Mouse (Mus musculus): ENCODE measurements around the gene Kif21a. TPM values are rescaled to one million over a fixed set of nuclear protein-coding genes. Genes with fewer than 3 reads are reported as not detected.
A peak's percentile ranks its signal among the peaks of the same experiment; 100 is the strongest.

The Kif21a gene
- 63.4 and 72.2 TPM in 2 replicates for polyA plus RNA-seq (2014; fragmentation: Nextera tagmentation; extraction: Ambion mirVana)

- H3K4me2 ChIP-seq (ENCODE audit: low read length): peak within 1 kb of the TSS; percentile 70
- under 1% methylated on average over 88 of the region's 89 CpGs for WGBS
- H3K4me1 ChIP-seq (ENCODE audit: control insufficient read depth, insufficient read depth, low read length): peaks cover 32% of the 10 kb centered on the region
- DNase-seq: peak; percentile 92
- H3K9ac ChIP-seq (replicated peaks; ENCODE audit: low read length): peak within 1 kb of the TSS; percentile 98
- ATAC-seq (ENCODE audit: low FRiP score, low TSS enrichment): peak; percentile 92
- no peaks in the 10 kb centered on the region for H3K27me3 ChIP-seq (ENCODE audit: control insufficient read depth, insufficient read depth, low read length)
- H3K27ac ChIP-seq (replicated peaks; ENCODE audit: low read depth, low read length): peak within 1 kb of the TSS; percentile 100
- H3K4me3 ChIP-seq (replicated peaks; ENCODE audit: low read depth, low read length): peak within 1 kb of the TSS; percentile 95
- no peaks in the 10 kb centered on the region for H3K9me3 ChIP-seq (ENCODE audit: control insufficient read depth, low read length)
- no peaks in the 10 kb centered on the region for H3K36me3 ChIP-seq (ENCODE audit: control insufficient read depth, insufficient read depth, low read length)
Observed at GRCm38 (mm10) chr15:91049496-91050441, at the start of gene Kif21a. Gene Kif21a, minus strand, starts transcription at chr15:91049948.

DNA sequence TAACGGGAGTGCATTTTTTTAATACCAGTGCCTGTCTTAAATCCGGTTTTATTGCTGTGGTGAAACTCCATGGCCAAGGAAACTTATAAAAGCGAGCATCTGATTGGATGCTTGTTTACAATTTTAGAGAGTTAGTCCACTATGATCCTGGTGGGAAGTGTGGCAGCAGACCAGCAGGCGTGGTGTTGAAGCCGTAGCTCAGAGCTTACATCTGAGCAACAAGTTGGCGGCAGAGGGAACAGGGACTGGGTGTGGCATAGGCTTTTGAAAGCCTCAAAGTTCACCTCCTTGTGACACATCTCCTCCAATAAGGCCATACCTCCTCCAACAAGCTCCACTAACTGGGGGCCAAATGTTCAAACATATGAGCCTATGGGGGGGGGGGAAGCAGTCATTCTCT lies 46.9 kb upstream of the Kif21a start:
- H3K9me3 ChIP-seq (ENCODE audit: control insufficient read depth, low read length): no peaks in the 10 kb centered on the region

DNA sequence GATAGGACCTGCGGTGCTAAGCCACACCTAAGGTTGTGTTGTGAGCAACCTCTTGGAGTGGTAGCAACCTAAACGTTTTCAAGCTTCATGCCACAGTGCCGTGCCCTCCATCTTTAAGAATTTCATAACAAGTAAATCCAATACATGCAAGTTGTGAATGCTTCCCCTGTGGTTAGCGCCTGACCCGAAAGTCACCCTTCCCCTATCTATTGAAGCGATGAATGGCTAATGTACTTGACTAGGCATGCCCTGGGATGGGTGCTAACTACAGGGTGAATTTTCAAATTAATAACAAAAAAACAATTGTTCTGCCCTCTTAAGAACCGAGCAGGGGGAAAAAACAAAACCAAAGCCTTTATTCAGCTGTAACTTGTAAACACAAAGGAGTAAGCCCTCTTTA lies 39.7 kb upstream of the Kif21a start:
- Histone ChIP-seq H3K27ac (replicated peaks; ENCODE audit: low read depth, low read length) (no peak overlapping the region), H3K4me2 (ENCODE audit: low read length) (no peak overlapping the region), H3K27me3 (ENCODE audit: control insufficient read depth, insufficient read depth, low read length) (no peaks in the 10 kb centered on the region), H3K4me3 (replicated peaks; ENCODE audit: low read depth, low read length) (no peak overlapping the region), H3K9ac (replicated peaks; ENCODE audit: low read length) (no peak overlapping the region), H3K9me3 (ENCODE audit: control insufficient read depth, low read length) (no peaks in the 10 kb centered on the region), H3K36me3 (ENCODE audit: control insufficient read depth, insufficient read depth, low read length) (no peaks in the 10 kb centered on the region), H3K4me1 (ENCODE audit: control insufficient read depth, insufficient read depth, low read length) (peaks cover 4% of the 10 kb centered on the region; the same call in 1 of the 2 replicates)
- no peak for DNase-seq
- ATAC-seq (ENCODE audit: low FRiP score, low TSS enrichment): no peak
- 76% methylated on average over 7 of the region's 7 CpGs for WGBS

More for the DNA sequence above, 46.9 kb upstream of the Kif21a start:
- 91% methylated on average over 6 of the region's 6 CpGs for WGBS
- DNase-seq (no peak), ATAC-seq (ENCODE audit: low FRiP score, low TSS enrichment) (no peak)
- no peak overlapping the region for H3K4me2 ChIP-seq (ENCODE audit: low read length)
- H3K36me3 ChIP-seq (ENCODE audit: control insufficient read depth, insufficient read depth, low read length): no peaks in the 10 kb centered on the region
- no peaks in the 10 kb centered on the region for H3K27me3 ChIP-seq (ENCODE audit: control insufficient read depth, insufficient read depth, low read length)
- H3K4me1 ChIP-seq (ENCODE audit: control insufficient read depth, insufficient read depth, low read length): peaks cover 4% of the 10 kb centered on the region; the same call in 1 of the 2 replicates
- H3K27ac ChIP-seq (replicated peaks; ENCODE audit: low read depth, low read length): no peak overlapping the region
- H3K4me3 ChIP-seq (replicated peaks; ENCODE audit: low read depth, low read length): no peak overlapping the region
- no peak overlapping the region for H3K9ac ChIP-seq (replicated peaks; ENCODE audit: low read length)

DNA sequence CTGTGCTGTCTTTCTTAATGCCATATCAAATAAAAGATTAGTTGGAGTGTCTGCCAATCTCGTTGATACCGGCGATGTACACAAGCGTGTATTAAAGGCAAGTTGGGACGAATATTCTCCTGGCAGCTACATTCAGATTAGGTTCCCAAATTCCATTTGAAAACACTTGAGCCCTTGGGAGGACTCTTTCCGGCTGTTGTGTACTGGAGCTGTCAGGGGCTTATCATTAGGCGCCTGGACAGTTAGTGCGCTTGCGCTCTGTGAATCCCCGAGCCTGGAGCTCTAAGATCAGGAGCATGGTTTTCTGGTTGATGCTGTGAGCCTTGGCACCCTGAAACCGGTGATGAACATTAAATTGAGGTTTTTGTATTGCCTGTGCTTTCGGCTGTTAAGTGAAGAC lies 38.3 kb upstream of the Kif21a start:
- whole genome bisulfite sequencing: 85% methylated on average over 12 of the region's 12 CpGs
- no peak overlapping the region for H3K9ac ChIP-seq (replicated peaks; ENCODE audit: low read length)
- no peaks in the 10 kb centered on the region for H3K36me3 ChIP-seq (ENCODE audit: control insufficient read depth, insufficient read depth, low read length)
- H3K4me2 ChIP-seq (ENCODE audit: low read length): no peak overlapping the region
- ATAC-seq (ENCODE audit: low FRiP score, low TSS enrichment): no peak
- H3K27ac ChIP-seq (replicated peaks; ENCODE audit: low read depth, low read length): no peak overlapping the region
- no peaks in the 10 kb centered on the region for H3K9me3 ChIP-seq (ENCODE audit: control insufficient read depth, low read length)
- peaks cover 4% of the 10 kb centered on the region; the same call in 1 of the 2 replicates for H3K4me1 ChIP-seq (ENCODE audit: control insufficient read depth, insufficient read depth, low read length)
- DNase-seq: no peak
- no peaks in the 10 kb centered on the region for H3K27me3 ChIP-seq (ENCODE audit: control insufficient read depth, insufficient read depth, low read length)
- no peak overlapping the region for H3K4me3 ChIP-seq (replicated peaks; ENCODE audit: low read depth, low read length)

- H3K9me3 ChIP-seq (ENCODE audit: control insufficient read depth, low read length): no peaks in the 10 kb centered on the region
- ATAC-seq (ENCODE audit: low FRiP score, low TSS enrichment) (no peak), DNase-seq (peak; percentile 72)
- WGBS: 27% methylated on average over 15 of the region's 15 CpGs
- no peak overlapping the region for H3K4me2 ChIP-seq (ENCODE audit: low read length)
- H3K36me3 ChIP-seq (ENCODE audit: control insufficient read depth, insufficient read depth, low read length): no peaks in the 10 kb centered on the region
- no peak overlapping the region for H3K27ac ChIP-seq (replicated peaks; ENCODE audit: low read depth, low read length)
- no peaks in the 10 kb centered on the region for H3K27me3 ChIP-seq (ENCODE audit: control insufficient read depth, insufficient read depth, low read length)
- H3K9ac ChIP-seq (replicated peaks; ENCODE audit: low read length): no peak overlapping the region
- H3K4me3 ChIP-seq (replicated peaks; ENCODE audit: low read depth, low read length): no peak overlapping the region
- H3K4me1 ChIP-seq (ENCODE audit: control insufficient read depth, insufficient read depth, low read length): peaks cover 9% of the 10 kb centered on the region
Observed at GRCm38 (mm10) chr15:91077457-91078410, 28.0 kb upstream of the Kif21a start.

- DNase-seq (no peak), ATAC-seq (ENCODE audit: low FRiP score, low TSS enrichment) (no peak)
- Histone ChIP-seq H3K27me3 (ENCODE audit: control insufficient read depth, insufficient read depth, low read length) (no peaks in the 10 kb centered on the region), H3K4me1 (ENCODE audit: control insufficient read depth, insufficient read depth, low read length) (no peaks in the 10 kb centered on the region), H3K9me3 (ENCODE audit: control insufficient read depth, low read length) (0 out of 2 replicates have a peak, but pooled peaks cover 3% of the 10 kb centered on the region), H3K9ac (replicated peaks; ENCODE audit: low read length) (no peak overlapping the region), H3K27ac (replicated peaks; ENCODE audit: low read depth, low read length) (no peak overlapping the region), H3K4me3 (replicated peaks; ENCODE audit: low read depth, low read length) (no peak overlapping the region), H3K36me3 (ENCODE audit: control insufficient read depth, insufficient read depth, low read length) (no peaks in the 10 kb centered on the region), H3K4me2 (ENCODE audit: low read length) (no peak overlapping the region)
- WGBS: 93% methylated on average over 1 of the region's 1 CpGs
Observed at GRCm38 (mm10) chr15:91072440-91072839, 22.7 kb upstream of the Kif21a start.

DNA sequence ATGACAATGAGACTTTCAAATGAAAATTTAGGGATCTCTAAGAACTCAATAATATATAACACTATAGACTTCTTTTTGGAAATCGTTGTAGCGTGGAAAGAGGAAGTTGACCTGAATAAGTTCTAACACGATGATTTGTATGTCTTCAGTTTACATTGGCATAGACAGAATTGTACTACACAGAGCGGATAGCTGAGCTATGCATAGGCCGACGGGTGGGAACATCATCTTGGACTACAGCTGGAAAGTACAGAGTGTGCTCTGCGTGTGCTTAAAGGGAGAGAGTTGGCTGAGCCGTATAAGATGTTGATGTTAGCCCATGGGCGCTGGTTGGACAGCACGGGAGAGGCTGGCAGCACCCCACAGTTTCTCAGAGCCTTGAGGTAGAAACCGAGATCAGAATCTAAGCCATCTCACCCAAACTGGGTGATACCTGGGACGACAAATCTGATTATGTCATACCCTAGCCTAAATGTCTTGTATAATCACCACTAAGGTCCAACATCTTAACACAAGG lies 14.6 kb upstream of the Kif21a start:
- H3K9me3 ChIP-seq (ENCODE audit: control insufficient read depth, low read length): peaks cover 5% of the 10 kb centered on the region; the same call in 1 of the 2 replicates
- ATAC-seq (ENCODE audit: low FRiP score, low TSS enrichment): no peak
- no peak overlapping the region for H3K4me3 ChIP-seq (replicated peaks; ENCODE audit: low read depth, low read length)
- 0 out of 2 replicates have a peak, but pooled peaks cover 5% of the 10 kb centered on the region for H3K4me1 ChIP-seq (ENCODE audit: control insufficient read depth, insufficient read depth, low read length)
- WGBS: 89% methylated on average over 12 of the region's 12 CpGs
- H3K36me3 ChIP-seq (ENCODE audit: control insufficient read depth, insufficient read depth, low read length): no peaks in the 10 kb centered on the region
- H3K27me3 ChIP-seq (ENCODE audit: control insufficient read depth, insufficient read depth, low read length): no peaks in the 10 kb centered on the region
- no peak for DNase-seq
- H3K27ac ChIP-seq (replicated peaks; ENCODE audit: low read depth, low read length): no peak overlapping the region
- no peak overlapping the region for H3K4me2 ChIP-seq (ENCODE audit: low read length)
- no peak overlapping the region for H3K9ac ChIP-seq (replicated peaks; ENCODE audit: low read length)

DNA sequence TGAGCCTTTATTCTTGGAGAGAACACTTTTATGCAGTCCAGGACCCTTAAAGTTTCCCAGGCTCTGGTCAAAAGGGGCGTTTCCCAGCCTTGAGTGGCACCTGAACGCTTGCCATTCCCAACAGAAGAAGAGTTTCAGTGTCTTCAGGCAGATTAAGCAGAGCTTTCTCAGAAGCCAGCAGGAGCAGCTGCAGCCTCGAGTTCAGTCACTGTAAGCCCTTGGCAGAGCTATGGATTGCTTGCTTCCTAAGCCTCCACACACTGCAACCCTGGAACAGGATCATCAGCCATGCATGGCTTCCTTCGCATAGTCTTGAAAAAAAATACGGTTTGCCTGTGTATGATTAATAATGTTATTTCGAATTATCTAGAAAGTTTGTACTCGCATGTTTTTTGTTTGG lies 14.1 kb upstream of the Kif21a start:
- H3K27me3 ChIP-seq (ENCODE audit: control insufficient read depth, insufficient read depth, low read length): no peaks in the 10 kb centered on the region
- H3K36me3 ChIP-seq (ENCODE audit: control insufficient read depth, insufficient read depth, low read length): no peaks in the 10 kb centered on the region
- H3K27ac ChIP-seq (replicated peaks; ENCODE audit: low read depth, low read length): no peak overlapping the region
- no peak overlapping the region for H3K4me3 ChIP-seq (replicated peaks; ENCODE audit: low read depth, low read length)
- no peak overlapping the region for H3K9ac ChIP-seq (replicated peaks; ENCODE audit: low read length)
- DNase-seq: peak; percentile 63
- no peak overlapping the region for H3K4me2 ChIP-seq (ENCODE audit: low read length)
- H3K4me1 ChIP-seq (ENCODE audit: control insufficient read depth, insufficient read depth, low read length): 0 out of 2 replicates have a peak, but pooled peaks cover 5% of the 10 kb centered on the region
- no peak for ATAC-seq (ENCODE audit: low FRiP score, low TSS enrichment)
- peaks cover 3% of the 10 kb centered on the region; the same call in 1 of the 2 replicates for H3K9me3 ChIP-seq (ENCODE audit: control insufficient read depth, low read length)
- WGBS: 45% methylated on average over 7 of the region's 7 CpGs
